In genomic region chr1:130716513-130717290, GRCm38 (mm10) we compare ENCODE assay signal across 8 mouse cellular contexts. TPM values are rescaled to one million over a fixed set of nuclear protein-coding genes. Genes with fewer than 3 reads are reported as not detected.
DNase-seq lines count a peak whose midpoint lies in the region; ATAC-seq and TF ChIP-seq lines count a peak whose summit lies in the region.

No protein-coding gene starts in this region.

- in situ Hi-C loops in ES-E14 (cut with MboI; ENCODE audit: low sequenced_read_pairs in 2 of 2, unreplicated experiment in 2 of 2), result no loop called here

- peak overlapping the region; percentile 96 for H3K4me2 ChIP-seq in heart, postnatal 0 days (ENCODE audit: low read depth, low read length)

- TF ChIP-seq POLR2A in cerebellum, adult 2 months (IDR thresholded peaks at IDR 0.05; ENCODE audit: borderline replicate concordance, insufficient read depth, low read length), result no peak

- H3K4me1 ChIP-seq in cerebellum, adult 2 months (ENCODE audit: control insufficient read depth, insufficient read depth, low read length), result peaks cover 5% of the 10 kb centered on the region; the same call in 1 of the 2 replicates
- H3K4me1 ChIP-seq in ES-E14 (ENCODE audit: control insufficient read depth in 2 of 2, insufficient read depth in 2 of 2, low read length in 2 of 2, poor library complexity in 1 of 2), result peaks cover 0 to 2% of the 10 kb centered on the region in 2 experiments; a peak in 1 of 4 replicates
- H3K4me1 ChIP-seq in heart, postnatal 0 days (ENCODE audit: control insufficient read depth, insufficient read depth), result peaks cover 3% of the 10 kb centered on the region; the same call in 1 of the 2 replicates

- peak overlapping the region; percentile 84 for H3K27ac ChIP-seq in cerebellum, adult 2 months (ENCODE audit: insufficient read depth, low read length)
- no peak overlapping the region for H3K27ac ChIP-seq in ES-E14 (ENCODE audit: insufficient read depth, low read depth, low read length, poor library complexity, severe bottlenecking)
- peak overlapping the region; percentile 88 for H3K27ac ChIP-seq in heart, postnatal 0 days (ENCODE audit: low read depth)

- TF ChIP-seq EP300 in heart, postnatal 0 days (IDR thresholded peaks at IDR 0.05; ENCODE audit: low read depth), result no peak; the same call in 1 of the 2 replicates

- H3K9me3 ChIP-seq in ES-E14 (ENCODE audit: control insufficient read depth, insufficient read depth, low read depth, low read length), result no peaks in the 10 kb centered on the region
- H3K9me3 ChIP-seq in heart, postnatal 0 days (replicated peaks; ENCODE audit: control insufficient read depth, low read length), result no peaks in the 10 kb centered on the region

- H3K9ac ChIP-seq in ES-E14 (ENCODE audit: insufficient read depth, low read depth, low read length, poor library complexity, severe bottlenecking), result peak overlapping the region; percentile 91
- peak overlapping the region; percentile 76 for H3K9ac ChIP-seq in heart, postnatal 0 days (replicated peaks; ENCODE audit: low read depth, low read length)

- H3K27me3 ChIP-seq in cerebellum, adult 2 months (ENCODE audit: control insufficient read depth, insufficient read depth, low read length), result no peaks in the 10 kb centered on the region
- no peaks in the 10 kb centered on the region for H3K27me3 ChIP-seq in heart, postnatal 0 days (ENCODE audit: control insufficient read depth, insufficient read depth, low read length)

- under 1% methylated on average over 42 of the region's 42 CpGs for WGBS in cerebellum, adult 2 months
- under 1% methylated on average over 42 of the region's 42 CpGs for WGBS in heart, postnatal 0 days

- peak; percentile 14 for ATAC-seq in heart, postnatal 0 days (ENCODE audit: insufficient read depth, low read depth)

- H3K36me3 ChIP-seq in ES-E14 (ENCODE audit: control insufficient read depth, insufficient read depth, low read length, poor library complexity, severe bottlenecking), result no peaks in the 10 kb centered on the region; the same call in 1 of the 2 replicates
- peaks cover 10% of the 10 kb centered on the region for H3K36me3 ChIP-seq in heart, postnatal 0 days (replicated peaks; ENCODE audit: control insufficient read depth, insufficient read depth, low read length)

- DNase-seq in cerebellum, adult 2 months, result peak in 1 of 2 experiments; percentile 72
- DNase-seq in cerebellum, adult 11-12 months, result no peak
- DNase-seq in ES-E14 (ENCODE audit: low read depth, low spot score), result no peak
- peak; percentile 20 for DNase-seq in embryo, embryonic 9.5 days (ENCODE audit: extremely low spot score)
- DNase-seq in heart, postnatal 0 days (ENCODE audit: low spot score), result peak; percentile 32
- DNase-seq in layer of hippocampus, postnatal 14 days (ENCODE audit: low spot score in 2 of 2), result peak; percentile 44 to 47
- peak; percentile 44 for DNase-seq in lung, postnatal 36 days
- peak; percentile 4 for DNase-seq in skeletal muscle tissue, adult 2 months (ENCODE audit: low read depth, low spot score)

- H3K4me3 ChIP-seq in cerebellum, adult 2 months (replicated peaks; ENCODE audit: insufficient read depth, low read depth, low read length), result peak overlapping the region; percentile 94
- H3K4me3 ChIP-seq in ES-E14 (ENCODE audit: insufficient read depth in 1 of 2, low read depth in 1 of 2, low read length in 2 of 2, poor library complexity in 1 of 2, severe bottlenecking in 1 of 2), result peak overlapping the region; percentile 82 to 90
- peak overlapping the region; percentile 65 for H3K4me3 ChIP-seq in heart, postnatal 0 days (ENCODE audit: low read depth, low read length)

- no peak for TF ChIP-seq CTCF in cerebellum, adult 2 months (IDR thresholded peaks at IDR 0.05; ENCODE audit: borderline replicate concordance, insufficient read depth, low read depth, low read length)
- no peak for TF ChIP-seq CTCF in heart, postnatal 0 days (IDR thresholded peaks at IDR 0.05; ENCODE audit: low read depth)

TF ChIP-seq in ES-E14, 5 proteins besides CTCF, POLR2A, EP300 and RAD21:
- TF ChIP-seq CHD2 (IDR thresholded peaks at IDR 0.05; ENCODE audit: low read depth, low read length), result no peak
- TF ChIP-seq ZC3H11A (IDR thresholded peaks at IDR 0.05; ENCODE audit: borderline replicate concordance, low read depth, low read length), result no peak
- no peak for TF ChIP-seq ZNF384 (IDR thresholded peaks at IDR 0.05; ENCODE audit: low read depth, low read length)
- TF ChIP-seq HCFC1 (IDR thresholded peaks at IDR 0.05; ENCODE audit: borderline replicate concordance, insufficient read depth, low read length), result no peak
- TF ChIP-seq MAFK (IDR thresholded peaks at IDR 0.05; ENCODE audit: insufficient read depth, low read depth, low read length), result no peak
TF ChIP-seq in ES-E14: peak in this region for 0.

RNA-seq across cellular contexts. Expression of gene Yod1, which starts 0.4 kb away (rescaled TPM):
- polyA plus RNA-seq in cerebellum, adult 2 months (2012; rRNA removed), result 7.6 and 7.8 TPM in 2 replicates
- total RNA-seq in ES-E14 (2012; rRNA removed), result 3.6 and 4.5 TPM in 2 replicates
- 4.6 and 4.9 TPM in 2 replicates for total RNA-seq in heart, postnatal 0 days (2014; rRNA removed; ENCODE audit: low replicate concordance)
- polyA plus RNA-seq in heart, postnatal 0 days (2015; fragmentation: Nextera tagmentation; extraction: Ambion mirVana), result 6.4 and 6.5 TPM in 2 replicates
- 10 to 100 TPM; 11.7 to 13.9 TPM for total RNA-seq in layer of hippocampus, postnatal 14 days (2021)

RNA-seq across cellular contexts. Expression of gene Gm29427, which starts 1.1 kb away (rescaled TPM):
- not detected in 2 replicates for polyA plus RNA-seq in cerebellum, adult 2 months (2012; rRNA removed)
- 0.18 TPM in 1 of 2 replicates, not detected in the other for total RNA-seq in ES-E14 (2012; rRNA removed)
- not detected in 2 replicates for total RNA-seq in heart, postnatal 0 days (2014; rRNA removed; ENCODE audit: low replicate concordance)
- not detected in 2 replicates for polyA plus RNA-seq in heart, postnatal 0 days (2015; fragmentation: Nextera tagmentation; extraction: Ambion mirVana)
- under 1 TPM in 1 of 2 experiments, not detected in 1; 0.35 TPM for total RNA-seq in layer of hippocampus, postnatal 14 days (2021)

RNA-seq across cellular contexts. Expression of gene Pfkfb2, which starts 12.4 kb away (rescaled TPM):
- 42.6 and 42.8 TPM in 2 replicates for polyA plus RNA-seq in cerebellum, adult 2 months (2012; rRNA removed)
- 10.0 and 12.1 TPM in 2 replicates for total RNA-seq in ES-E14 (2012; rRNA removed)
- total RNA-seq in heart, postnatal 0 days (2014; rRNA removed; ENCODE audit: low replicate concordance), result 19.0 and 19.8 TPM in 2 replicates
- polyA plus RNA-seq in heart, postnatal 0 days (2015; fragmentation: Nextera tagmentation; extraction: Ambion mirVana), result 5.2 and 8.2 TPM in 2 replicates
- total RNA-seq in layer of hippocampus, postnatal 14 days (2021), result 10 to 100 TPM; 44.0 to 55.8 TPM

RNA-seq across cellular contexts. Expression of gene AA986860, which starts 15.1 kb away (rescaled TPM):
- polyA plus RNA-seq in cerebellum, adult 2 months (2012; rRNA removed), result 2.9 TPM in 2 replicates
- 0.53 and 1.1 TPM in 2 replicates for total RNA-seq in ES-E14 (2012; rRNA removed)
- 1.8 and 2.3 TPM in 2 replicates for total RNA-seq in heart, postnatal 0 days (2014; rRNA removed; ENCODE audit: low replicate concordance)
- 0.30 and 0.48 TPM in 2 replicates for polyA plus RNA-seq in heart, postnatal 0 days (2015; fragmentation: Nextera tagmentation; extraction: Ambion mirVana)
- 1 to 10 TPM; 1.2 to 1.6 TPM for total RNA-seq in layer of hippocampus, postnatal 14 days (2021)

RNA-seq across cellular contexts. Expression of gene C4bp, which starts 55.3 kb away (rescaled TPM):
- polyA plus RNA-seq in cerebellum, adult 2 months (2012; rRNA removed), result not detected in 2 replicates
- total RNA-seq in ES-E14 (2012; rRNA removed), result not detected in 2 replicates
- not detected in 2 replicates for total RNA-seq in heart, postnatal 0 days (2014; rRNA removed; ENCODE audit: low replicate concordance)
- not detected in 2 replicates for polyA plus RNA-seq in heart, postnatal 0 days (2015; fragmentation: Nextera tagmentation; extraction: Ambion mirVana)
- total RNA-seq in layer of hippocampus, postnatal 14 days (2021), result 1 to 10 TPM; 1.1 to 1.3 TPM

Comparison
In these comparisons a context has a peak if more than half of its experiments do, and no peak if none do; other contexts are left out.
1. DNase-seq: peak in embryo, embryonic 9.5 days (single experiment), heart, postnatal 0 days (single experiment), layer of hippocampus, postnatal 14 days (2 of 2), lung, postnatal 36 days (single experiment) and skeletal muscle tissue, adult 2 months (single experiment); none in cerebellum, adult 11-12 months (single experiment) and ES-E14 (single experiment).
2. Peak in every context shown above with its lines, with median percentiles within 50 percentile points of each other: H3K4me3 ChIP-seq.